Mouse (Mus musculus): ENCODE data around the gene Tmem135. TPM values are rescaled to one million over a fixed set of nuclear protein-coding genes. Genes with fewer than 3 reads are reported as not detected.

Tmem135 gene
- polyA plus RNA-seq, 1 experiment, result 15.1 TPM

Other genes starting within 250 kb of the Tmem135 start
- gene Fzd4, start 133 bp upstream of the Tmem135 start, polyA plus RNA-seq (2012; rRNA removed), result 20.3 and 20.6 TPM in 2 replicates
- gene Prss23, start 123.0 kb upstream of the Tmem135 start, polyA plus RNA-seq (2012; rRNA removed), result 402 and 448 TPM in 2 replicates
- 12.6 and 15.2 TPM in 2 replicates for gene Me3, start 228.2 kb upstream of the Tmem135 start, polyA plus RNA-seq (2012; rRNA removed)